Mouse (Mus musculus): ENCODE measurements around the gene Sftpa1. TPM values are rescaled to one million over a fixed set of nuclear protein-coding genes. Genes with fewer than 3 reads are reported as not detected.

Sftpa1 gene
- total RNA-seq (2021): not detected
- long read RNA-seq, experiment 1: 0 reads
- long read RNA-seq, experiment 2: 0 reads

- no peak for DNase-seq (ENCODE audit: low spot score)
Observed at GRCm38 (mm10) chr14:41131540-41131939, at the start of gene Sftpa1. Gene Sftpa1 (plus strand): TSS chr14:41131782.

GRCm38 (mm10) chr14:41082408-41082807, 49.2 kb upstream of the Sftpa1 start:
- no peak for DNase-seq (ENCODE audit: low spot score)

- DNase-seq (ENCODE audit: low spot score): no peak
Observed at GRCm38 (mm10) chr14:41087509-41087908, 44.1 kb upstream of the Sftpa1 start.

GRCm38 (mm10) chr14:41090777-41091176, 40.8 kb upstream of the Sftpa1 start:
- DNase-seq (ENCODE audit: low spot score): no peak

GRCm38 (mm10) chr14:41094114-41094513, 37.5 kb upstream of the Sftpa1 start:
- no peak for DNase-seq (ENCODE audit: low spot score)

DNA sequence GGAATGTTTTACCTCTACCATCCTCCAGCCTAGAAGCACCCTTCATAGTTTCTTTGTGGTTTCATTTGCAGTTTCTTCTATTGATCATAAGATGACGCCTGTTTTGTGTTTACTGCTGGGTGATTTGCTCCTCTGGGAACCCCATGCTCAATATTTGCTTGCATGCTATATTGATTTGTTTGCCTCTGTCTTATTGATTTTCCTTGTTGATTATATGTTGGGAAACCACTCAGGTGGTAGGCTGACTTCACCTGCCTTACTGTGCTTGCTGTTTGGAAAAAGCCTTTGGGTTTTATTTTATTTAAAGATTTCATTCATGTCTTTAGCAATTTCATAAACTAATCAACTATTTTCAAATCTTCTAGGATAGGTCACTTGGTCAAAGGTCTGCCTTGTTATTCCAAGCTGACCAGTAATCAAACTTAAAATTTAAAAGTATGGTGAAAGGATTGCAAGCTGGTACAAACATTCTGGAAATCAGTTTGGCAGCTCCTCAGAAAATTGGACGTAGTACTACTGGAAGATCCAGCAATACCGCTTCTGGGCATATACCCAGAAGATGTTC, 35.2 kb upstream of the Sftpa1 start:
- no peak for DNase-seq (ENCODE audit: low spot score)

DNA sequence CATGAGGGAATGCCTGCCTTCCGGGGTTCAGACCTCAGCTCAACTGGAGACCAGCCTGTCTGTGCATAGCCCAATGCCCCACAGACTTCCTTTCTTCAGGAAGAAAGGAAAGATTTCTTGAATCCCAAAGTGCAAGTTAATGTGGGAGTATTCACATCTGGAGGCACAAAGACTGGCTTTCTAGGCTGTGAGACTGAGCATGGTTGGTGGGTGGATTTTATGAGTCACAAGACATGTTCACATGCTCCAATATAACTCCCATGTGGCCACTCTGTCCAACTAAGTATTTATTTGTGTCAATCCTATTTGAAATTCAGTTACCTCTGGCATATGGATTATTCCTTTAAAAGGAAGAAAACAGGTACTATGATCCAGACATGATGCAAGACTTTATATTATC, 32.9 kb upstream of the Sftpa1 start:
- no peak for DNase-seq (ENCODE audit: low spot score)

DNA sequence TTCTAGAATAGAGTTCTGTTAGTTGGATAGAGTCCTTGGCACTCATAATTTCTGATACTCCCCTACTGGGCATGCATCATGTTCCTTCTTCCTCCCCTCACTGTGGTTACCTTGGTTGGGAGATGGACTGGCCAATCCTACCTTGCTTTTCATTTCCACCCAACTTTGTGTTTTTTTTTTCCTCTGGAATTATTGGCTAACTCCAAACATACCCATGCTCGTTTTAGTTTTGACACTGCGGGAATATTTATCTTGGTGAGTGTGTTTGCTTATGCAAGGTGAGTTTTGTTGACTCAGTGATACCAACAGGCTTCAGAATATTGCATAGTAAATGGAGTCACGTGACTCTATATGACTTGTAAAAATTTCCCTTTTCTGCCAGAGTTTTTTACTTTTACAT, 30.9 kb upstream of the Sftpa1 start:
- DNase-seq (ENCODE audit: low spot score): no peak

GRCm38 (mm10) chr14:41101242-41101641, 30.3 kb upstream of the Sftpa1 start:
- no peak for DNase-seq (ENCODE audit: low spot score)

GRCm38 (mm10) chr14:41102269-41102668, 29.3 kb upstream of the Sftpa1 start:
- no peak for DNase-seq (ENCODE audit: low spot score)

DNA sequence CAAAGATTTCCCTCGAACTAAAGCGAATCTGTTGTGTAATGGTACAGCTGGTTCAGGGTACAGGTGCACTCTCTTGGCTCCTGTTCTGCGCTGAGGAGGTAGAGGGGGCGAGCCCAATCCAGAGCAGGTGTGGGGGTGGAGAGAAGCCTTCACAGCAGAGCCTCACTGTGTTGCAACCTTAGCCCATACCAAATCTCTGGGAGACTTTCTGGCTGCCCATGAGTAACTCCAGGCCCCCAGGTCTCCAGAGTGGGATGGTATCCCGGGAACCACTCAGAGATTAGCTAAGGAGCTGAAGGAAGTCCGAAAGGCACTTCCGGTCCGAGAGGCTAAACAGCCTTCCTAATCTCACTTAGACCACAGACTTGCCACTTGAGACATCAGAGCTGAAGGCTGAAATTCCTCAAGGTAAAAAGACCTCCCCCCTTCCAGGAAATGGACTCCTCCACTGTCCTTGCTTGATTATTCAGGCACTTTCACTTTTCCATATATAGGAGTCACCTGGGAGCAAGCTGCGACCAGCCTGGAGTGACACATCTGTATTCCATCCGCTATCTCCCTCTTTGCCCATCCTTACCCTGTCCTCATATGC, 26.6 kb upstream of the Sftpa1 start, which contains the start of gene Mat1a:
Mat1a (plus strand) TSS at position 183 of the 592 bp plus-strand sequence.
- no peak for DNase-seq (ENCODE audit: low spot score)

GRCm38 (mm10) chr14:41111031-41111668, 20.4 kb upstream of the Sftpa1 start:
- no peak for DNase-seq (ENCODE audit: low spot score)

- DNase-seq (ENCODE audit: low spot score): no peak
Observed at GRCm38 (mm10) chr14:41112944-41113343, 18.6 kb upstream of the Sftpa1 start.

GRCm38 (mm10) chr14:41116271-41116670, 15.3 kb upstream of the Sftpa1 start:
- no peak for DNase-seq (ENCODE audit: low spot score)

DNA sequence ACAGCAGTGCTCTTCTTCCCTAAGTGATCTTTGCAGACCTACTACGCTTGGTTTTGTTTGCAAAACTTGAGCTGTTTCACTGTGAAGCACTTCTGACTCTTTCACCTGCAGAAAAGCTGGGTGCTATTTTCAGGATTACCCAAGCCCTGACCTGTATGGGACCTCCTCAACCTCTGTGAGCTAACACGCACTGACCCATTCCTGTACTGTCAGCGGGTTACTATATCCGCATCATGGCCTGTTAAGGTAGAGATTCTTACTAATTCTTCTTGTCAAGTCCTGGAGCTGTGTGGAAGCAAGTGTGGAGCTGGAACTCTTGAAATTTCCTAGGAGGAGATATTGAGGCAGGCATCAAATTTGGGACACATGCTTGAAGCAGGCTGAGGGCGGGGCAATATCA, 6.9 kb upstream of the Sftpa1 start:
- no peak for DNase-seq (ENCODE audit: low spot score)

- no peak for DNase-seq (ENCODE audit: low spot score)
Observed at GRCm38 (mm10) chr14:41127997-41128396, 3.6 kb upstream of the Sftpa1 start.

DNA sequence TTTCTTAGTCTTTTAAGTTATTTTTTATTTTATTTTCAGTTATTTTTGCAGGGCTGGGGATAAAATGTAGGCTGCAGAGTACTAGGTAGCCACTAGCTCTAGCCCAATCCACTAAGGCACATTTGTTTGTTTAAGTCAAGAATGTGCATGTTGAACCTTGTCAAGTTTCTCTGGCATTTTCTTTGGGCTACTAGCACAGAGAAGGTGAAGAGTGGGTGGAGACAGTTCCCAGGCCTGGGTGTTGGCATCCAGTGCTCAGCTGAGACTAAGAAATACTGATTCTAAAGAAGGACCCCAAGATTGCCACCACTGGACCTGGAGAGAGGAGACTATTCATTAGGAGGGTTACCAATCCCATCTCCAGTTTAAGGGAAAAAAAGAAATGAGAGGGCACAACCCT, 5.4 kb downstream of the Sftpa1 start:
- no peak for DNase-seq (ENCODE audit: low spot score)

DNA sequence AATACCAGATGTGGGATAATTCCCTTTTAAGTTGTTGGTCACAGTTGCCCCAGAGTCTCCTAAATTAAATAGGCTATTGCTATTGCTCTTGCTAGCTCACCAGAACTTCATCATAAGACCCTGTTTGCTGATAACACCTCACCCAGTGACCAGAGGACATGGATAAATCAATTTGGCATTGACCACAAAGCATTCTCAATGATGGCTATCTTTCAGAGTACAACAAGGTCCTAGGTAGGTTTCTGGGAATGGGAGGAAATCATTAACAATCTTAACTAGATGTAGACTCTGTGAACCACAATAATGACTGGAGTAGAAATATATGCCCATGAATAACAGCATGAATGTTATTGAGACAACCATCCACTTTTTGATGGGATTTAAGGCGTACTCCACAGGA, 9.1 kb downstream of the Sftpa1 start:
- no peak for DNase-seq (ENCODE audit: low spot score)

- no peak for DNase-seq (ENCODE audit: low spot score)
Observed at GRCm38 (mm10) chr14:41146035-41146434, 14.5 kb downstream of the Sftpa1 start.

DNA sequence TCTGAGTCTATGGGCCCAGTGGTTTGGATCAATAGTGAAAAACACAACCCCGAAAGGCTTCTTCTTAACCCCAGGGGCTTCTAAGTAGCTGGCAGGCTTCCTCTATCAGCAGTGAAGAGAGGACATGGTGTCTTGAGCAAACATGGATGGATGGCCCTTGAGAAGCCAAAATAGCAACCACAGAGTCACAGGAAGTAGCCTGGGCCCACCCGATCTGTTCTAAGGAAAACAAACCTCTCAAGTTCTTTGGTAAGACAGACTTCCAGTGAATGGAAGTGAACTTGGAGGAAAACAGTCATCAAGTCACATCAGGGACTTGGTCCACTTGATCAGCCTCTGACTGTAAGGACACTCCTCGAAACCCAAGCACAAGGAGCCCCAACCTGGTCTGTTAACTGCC, 15.3 kb downstream of the Sftpa1 start:
- DNase-seq (ENCODE audit: low spot score): no peak

- DNase-seq (ENCODE audit: low spot score): no peak
Observed at GRCm38 (mm10) chr14:41147356-41147755, 15.8 kb downstream of the Sftpa1 start.

DNA sequence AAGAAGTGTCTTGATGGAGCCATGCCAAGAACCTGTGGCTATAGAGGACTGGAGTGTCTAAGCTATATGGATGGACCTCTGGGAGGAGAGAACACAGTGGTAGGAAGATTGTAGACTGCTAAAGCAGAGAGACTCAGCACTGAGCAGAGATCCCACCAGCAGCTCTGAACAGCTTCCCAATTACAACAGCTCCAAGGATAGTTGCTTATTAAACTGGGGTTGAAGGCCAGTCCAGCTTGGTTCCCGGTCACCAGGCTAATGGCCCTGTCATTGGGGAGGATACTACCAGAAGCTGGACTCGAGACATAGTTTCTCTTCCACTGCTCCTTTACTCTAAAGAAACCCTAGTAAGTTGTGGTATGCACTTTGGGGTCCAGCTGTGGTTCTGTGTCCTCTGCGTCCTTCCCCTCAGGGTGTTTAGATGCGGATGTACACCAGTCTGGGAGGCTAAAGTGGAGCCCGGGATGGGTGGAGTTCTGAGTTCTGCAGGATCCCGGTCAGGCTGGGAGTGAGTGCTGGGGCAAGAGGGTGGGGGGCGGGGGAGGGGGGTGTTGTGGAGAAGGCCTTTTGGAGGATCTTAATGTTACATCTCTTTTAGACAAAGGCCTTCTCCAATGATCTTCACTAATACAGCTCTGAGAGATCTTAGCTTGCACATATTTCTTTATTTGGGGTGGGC, 19.8 kb downstream of the Sftpa1 start, which contains the start of gene Mbl1:
Mbl1 (plus strand) TSS at position 239 of the 679 bp plus-strand sequence.
- DNase-seq (ENCODE audit: low spot score): no peak
